Comparison of ENCODE assay signal across 8 mouse cellular contexts in the genomic region with DNA sequence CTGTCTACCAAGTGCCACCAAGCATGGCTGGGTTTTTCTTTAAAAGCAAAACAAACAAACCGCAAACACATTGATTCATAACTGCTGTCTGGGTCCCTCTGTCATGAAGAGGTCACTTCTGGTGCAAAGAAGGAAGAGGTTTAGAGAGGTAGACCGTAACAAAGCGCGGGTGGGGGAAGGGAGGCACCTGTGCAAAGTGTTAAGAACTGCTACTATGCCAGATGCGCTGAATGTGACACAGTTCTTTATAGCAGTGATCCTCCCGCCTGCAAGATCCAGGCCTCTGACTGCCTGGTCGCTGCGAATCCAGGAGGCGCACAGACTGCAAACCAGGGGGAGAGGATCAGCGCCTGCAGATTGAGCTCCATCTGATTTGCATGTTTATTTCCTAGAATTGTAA. TPM values are rescaled to one million over a fixed set of nuclear protein-coding genes. Genes with fewer than 3 reads are reported as not detected.
DNase-seq lines count a peak whose midpoint lies in the region; ATAC-seq and TF ChIP-seq lines count a peak whose summit lies in the region.

No protein-coding gene starts in this region.

- TF ChIP-seq CTCF in midbrain, postnatal 0 days (IDR thresholded peaks at IDR 0.05): no peak

- DNase-seq in heart, postnatal 4 days: no peak
- DNase-seq in MN1 (ENCODE audit: low spot score): peak; percentile 58
- DNase-seq in hindbrain, embryonic 10.5 days (ENCODE audit: low spot score): peak; percentile 38
- no peak for DNase-seq in midbrain, postnatal 0 days (ENCODE audit: low spot score)
- no peak for DNase-seq in Muller cell, postnatal 12 days (ENCODE audit: inconsistent ontology term)
- DNase-seq in layer of hippocampus, postnatal 25 days (ENCODE audit: extremely low spot score in 1 of 2, low spot score in 1 of 2): no peak

- no peak overlapping the region for H3K9ac ChIP-seq in heart, embryonic 13.5 days
- no peak overlapping the region for H3K9ac ChIP-seq in midbrain, postnatal 0 days (replicated peaks; ENCODE audit: low read length, poor library complexity, severe bottlenecking)

- no peaks in the 10 kb centered on the region for H3K36me3 ChIP-seq in heart, embryonic 13.5 days
- no peaks in the 10 kb centered on the region for H3K36me3 ChIP-seq in hindbrain, embryonic 10.5 days
- no peaks in the 10 kb centered on the region for H3K36me3 ChIP-seq in midbrain, postnatal 0 days (ENCODE audit: insufficient read depth, low read length)

- H3K4me1 ChIP-seq in heart, embryonic 13.5 days: peaks cover 39% of the 10 kb centered on the region
- H3K4me1 ChIP-seq in hindbrain, embryonic 10.5 days (replicated peaks): peaks cover 46% of the 10 kb centered on the region
- peaks cover 9% of the 10 kb centered on the region for H3K4me1 ChIP-seq in midbrain, postnatal 0 days (ENCODE audit: insufficient read depth, low read length)

- WGBS in heart, embryonic 13.5 days: 25% methylated on average over 10 of the region's 10 CpGs
- WGBS in hindbrain, embryonic 10.5 days: 8% methylated on average over 10 of the region's 10 CpGs
- 22% methylated on average over 10 of the region's 10 CpGs for WGBS in midbrain, postnatal 0 days

- 0 out of 2 replicates have a peak overlapping the region, but pooled peaks have one; percentile 86 for H3K4me3 ChIP-seq in heart, embryonic 13.5 days
- no peak overlapping the region for H3K4me3 ChIP-seq in hindbrain, embryonic 10.5 days
- H3K4me3 ChIP-seq in midbrain, postnatal 0 days (ENCODE audit: low read depth, low read length): no peak overlapping the region

- no peak for ATAC-seq in heart, embryonic 13.5 days (ENCODE audit: extremely low read depth, insufficient number of reproducible peaks, low FRiP score, low TSS enrichment)
- ATAC-seq in midbrain, postnatal 0 days (ENCODE audit: low FRiP score): no peak
- no peak for ATAC-seq in CD4-positive, CD25-positive, alpha-beta regulatory T cell, adult 4 months

- no peaks in the 10 kb centered on the region for H3K9me3 ChIP-seq in heart, embryonic 13.5 days
- no peaks in the 10 kb centered on the region for H3K9me3 ChIP-seq in hindbrain, embryonic 10.5 days
- no peaks in the 10 kb centered on the region for H3K9me3 ChIP-seq in midbrain, postnatal 0 days (ENCODE audit: low read length)

- H3K27ac ChIP-seq in heart, embryonic 13.5 days (replicated peaks): no peak overlapping the region
- 0 out of 2 replicates have a peak overlapping the region, but pooled peaks have one; percentile 95 for H3K27ac ChIP-seq in hindbrain, embryonic 10.5 days
- H3K27ac ChIP-seq in midbrain, postnatal 0 days (ENCODE audit: low read depth, low read length): no peak overlapping the region

- H3K27me3 ChIP-seq in heart, embryonic 13.5 days (replicated peaks): peaks cover 62% of the 10 kb centered on the region
- peaks cover 86% of the 10 kb centered on the region for H3K27me3 ChIP-seq in hindbrain, embryonic 10.5 days (ENCODE audit: insufficient read depth, poor library complexity, severe bottlenecking)
- no peaks in the 10 kb centered on the region for H3K27me3 ChIP-seq in midbrain, postnatal 0 days (ENCODE audit: insufficient read depth, low read length)

- H3K4me2 ChIP-seq in heart, embryonic 13.5 days: peak overlapping the region; percentile 91
- peak overlapping the region; percentile 94; the same call in 1 of the 2 replicates for H3K4me2 ChIP-seq in midbrain, postnatal 0 days (ENCODE audit: low read depth, low read length, poor library complexity, severe bottlenecking)

RNA-seq across cellular contexts. Expression of a gene that starts 0.9 kb away (rescaled TPM):
- polyA plus RNA-seq in heart, embryonic 13.5 days (2015; fragmentation: Nextera tagmentation; extraction: Ambion mirVana): 13.7 and 14.2 TPM in 2 replicates
- 10 to 100 TPM; 14.9 to 16.7 TPM for total RNA-seq in heart, postnatal 4 days (2021)
- 12.7 and 15.5 TPM in 2 replicates for polyA plus RNA-seq in hindbrain, embryonic 10.5 days (2016; fragmentation: Nextera tagmentation; extraction: Ambion mirVana)
- 9.2 and 10.9 TPM in 2 replicates for total RNA-seq in midbrain, postnatal 0 days (2014; rRNA removed)
- polyA plus RNA-seq in midbrain, postnatal 0 days (2015; fragmentation: Nextera tagmentation; extraction: Ambion mirVana): 18.6 and 19.8 TPM in 2 replicates
- total RNA-seq in layer of hippocampus, postnatal 25 days (2021): 10 to 100 TPM; 14.5 to 19.5 TPM
- polyA plus RNA-seq in CD4-positive, CD25-positive, alpha-beta regulatory T cell, adult 4 months (2017; shearing (Covaris generic)): not detected

Comparison
In these comparisons a context has a peak if more than half of its experiments do, and no peak if none do; other contexts are left out.
1. DNase-seq: peak in MN1 (single experiment) and hindbrain, embryonic 10.5 days (single experiment); none in heart, postnatal 4 days (single experiment), midbrain, postnatal 0 days (single experiment), Muller cell, postnatal 12 days (single experiment) and layer of hippocampus, postnatal 25 days (0 of 2).
2. RNA of a gene that starts 0.9 kb away (polyA plus RNA-seq): 18.6 to 19.8 TPM in midbrain, postnatal 0 days, 12.7 to 15.5 TPM in hindbrain, embryonic 10.5 days and 13.7 to 14.2 TPM in heart, embryonic 13.5 days; not detected in CD4-positive, CD25-positive, alpha-beta regulatory T cell, adult 4 months; every median in the first group is over 10 times any median in the second.